Mouse (Mus musculus) Patski (cell line): ENCODE data around the gene Dync1i2. TPM values are rescaled to one million over a fixed set of nuclear protein-coding genes. Genes with fewer than 3 reads are reported as not detected.

ENCODE experiments used
- ATAC-seq: fragments of 100-300 bp; one replicate; pipeline ENCODE4 v1.8.0; 2021
- CTCF ChIA-PET: fragments of 350-600 bp; sonication (Branson Sonifier 250); formaldehyde crosslinking; loops from one replicate; lab custom pipeline; 2022; ENCODE audit warnings: inconsistent platforms; lab: Charles Lee
- POLR2A ChIA-PET: fragments of 350-600 bp; sonication (Branson Sonifier 250); formaldehyde crosslinking; loops from one replicate; lab custom pipeline; 2022; ENCODE audit warnings: antibody characterized with exemption, inconsistent platforms; lab: Charles Lee
- DNase-seq: peaks from one replicate; pipeline ENCODE4 v3.0.0-alpha.2; 2011; ENCODE audit warnings: low read depth, low spot score
- H3K27me3 ChIP-seq: fragments of 371-371 bp; one replicate; pipeline ENCODE4 v1.5.1; 2021
- CTCF ChIP-seq: fragments of 100-300 bp; IDR thresholded peaks from one replicate; pipeline ENCODE4 v1.5.1; 2021
- in situ Hi-C: fragments of 300-500 bp; cut with MboI; formaldehyde crosslinking; loops from 3 replicates; pipeline ENCODE4 v1.11.1; 2018; ENCODE audit warnings: low pct_unique_long_range_greater_than_20kb, mixed read lengths
- polyA plus RNA-seq: library from polyadenylated mRNA; unstranded; gene quantifications from one replicate; pipeline ENCODE4 v1.2.3, GENCODE M21; 2021

Gene Dync1i2
- polyA plus RNA-seq, 1 experiment from 2014 or later, result 178 TPM

GRCm38 (mm10) chr2:71293983-71294382, 82.5 kb downstream of the Dync1i2 start:
- DNase-seq (no peak), ATAC-seq (no peak)
- no peak for TF ChIP-seq CTCF
- in situ Hi-C loops, result no loop called here
- no peaks in the 10 kb centered on the region for H3K27me3 ChIP-seq
- POLR2A ChIA-PET, result interaction anchor here (0.9 kb wide), 1 partner anchor 9 kb away, joined by 7 read pairs; no protein-coding TSS in a partner anchor
- CTCF ChIA-PET, result interaction anchor here (2.0 to 2.7 kb wide), 3 partner anchors 9 to 14 kb away, joined by 7 to 13 read pairs (median 8); no protein-coding TSS in a partner anchor

- DNase-seq (no peak), ATAC-seq (no peak)
- ChIA-PET POLR2A (interaction anchor here (0.9 kb wide), 1 partner anchor 9 kb away, joined by 7 read pairs; no protein-coding TSS in a partner anchor), CTCF (interaction anchor here (2.0 to 2.7 kb wide), 3 partner anchors 8 to 14 kb away, joined by 7 to 13 read pairs (median 8); no protein-coding TSS in a partner anchor)
- no peaks in the 10 kb centered on the region for H3K27me3 ChIP-seq
- TF ChIP-seq CTCF, result no peak
- in situ Hi-C loops, result no loop called here
These were observed 83.0 kb downstream of the Dync1i2 start for GRCm38 (mm10) chr2:71294489-71294888.

- no peaks in the 10 kb centered on the region for H3K27me3 ChIP-seq
- TF ChIP-seq CTCF, result no peak
- CTCF ChIA-PET, result interaction anchor here (2.7 kb wide), 1 partner anchor 12 kb away, joined by 7 read pairs; no protein-coding TSS in a partner anchor
- DNase-seq (no peak), ATAC-seq (no peak)
- POLR2A ChIA-PET, result no interaction called here
- in situ Hi-C loops, result no loop called here
These were observed 84.3 kb downstream of the Dync1i2 start for GRCm38 (mm10) chr2:71295844-71296243.

- DNase-seq, result no peak
- in situ Hi-C loops, result no loop called here
These were observed 86.0 kb downstream of the Dync1i2 start for GRCm38 (mm10) chr2:71297501-71297900.

GRCm38 (mm10) chr2:71298729-71299128, 87.2 kb downstream of the Dync1i2 start:
- ChIA-PET POLR2A (no interaction called here), CTCF (no interaction called here)
- H3K27me3 ChIP-seq, result no peaks in the 10 kb centered on the region
- in situ Hi-C loops, result no loop called here
- DNase-seq (no peak), ATAC-seq (no peak)
- TF ChIP-seq CTCF, result no peak

More at GRCm38 (mm10) chr2:71297501-71297900, 86.0 kb downstream of the Dync1i2 start:
- CTCF ChIA-PET, result no interaction called here
- POLR2A ChIA-PET, result no interaction called here
- no peaks in the 10 kb centered on the region for H3K27me3 ChIP-seq
- TF ChIP-seq CTCF, result no peak
- no peak for ATAC-seq

- in situ Hi-C loops, result no loop called here
- DNase-seq (no peak), ATAC-seq (no peak)
- H3K27me3 ChIP-seq, result no peaks in the 10 kb centered on the region
- no peak for TF ChIP-seq CTCF
- ChIA-PET CTCF (interaction anchor here (1.9 kb wide), 1 partner anchor 9 kb away, joined by 13 read pairs; no protein-coding TSS in a partner anchor), POLR2A (interaction anchor here (0.6 to 0.9 kb wide), 2 partner anchors 9 to 10 kb away, joined by 4 to 6 read pairs; no protein-coding TSS in a partner anchor)
These were observed 90.7 kb downstream of the Dync1i2 start for GRCm38 (mm10) chr2:71302156-71302663.

GRCm38 (mm10) chr2:71303221-71303620, 91.7 kb downstream of the Dync1i2 start:
- ATAC-seq (no peak), DNase-seq (no peak)
- ChIA-PET CTCF (interaction anchor here (1.9 kb wide), 1 partner anchor 10 kb away, joined by 13 read pairs; no protein-coding TSS in a partner anchor), POLR2A (interaction anchor here (0.6 kb wide), 1 partner anchor 9 kb away, joined by 7 read pairs; no protein-coding TSS in a partner anchor)
- no peak for TF ChIP-seq CTCF
- in situ Hi-C loops, result no loop called here
- no peaks in the 10 kb centered on the region for H3K27me3 ChIP-seq

- CTCF ChIA-PET, result no interaction called here
- TF ChIP-seq CTCF, result no peak
- H3K27me3 ChIP-seq, result no peaks in the 10 kb centered on the region
- ATAC-seq, result no peak
- in situ Hi-C loops, result no loop called here
- POLR2A ChIA-PET, result no interaction called here
- DNase-seq, result no peak
These were observed 93.3 kb downstream of the Dync1i2 start for GRCm38 (mm10) chr2:71304821-71305220.

- in situ Hi-C loops, result no loop called here
- no peak for ATAC-seq
- DNase-seq, result no peak
- POLR2A ChIA-PET, result no interaction called here
- H3K27me3 ChIP-seq, result no peaks in the 10 kb centered on the region
- no peak for TF ChIP-seq CTCF
- CTCF ChIA-PET, result interaction anchor here (1.7 kb wide), 1 partner anchor 21 kb away, joined by 3 read pairs; no protein-coding TSS in a partner anchor
These were observed 94.9 kb downstream of the Dync1i2 start for GRCm38 (mm10) chr2:71306357-71306756.

- ChIA-PET POLR2A (interaction anchor here (1.0 kb wide), 1 partner anchor 133 kb away, joined by 3 read pairs; no protein-coding TSS in a partner anchor), CTCF (no interaction called here)
- no peak for TF ChIP-seq CTCF
- no peak for DNase-seq
- in situ Hi-C loops, result no loop called here
- no peaks in the 10 kb centered on the region for H3K27me3 ChIP-seq
- no peak for ATAC-seq
These were observed 98.2 kb downstream of the Dync1i2 start for GRCm38 (mm10) chr2:71309726-71310125.

GRCm38 (mm10) chr2:71312067-71312466, 100.6 kb downstream of the Dync1i2 start:
- no peaks in the 10 kb centered on the region for H3K27me3 ChIP-seq
- no peak for TF ChIP-seq CTCF
- CTCF ChIA-PET, result no interaction called here
- in situ Hi-C loops, result no loop called here
- DNase-seq (no peak), ATAC-seq (no peak)
- POLR2A ChIA-PET, result interaction anchor here (0.5 to 0.7 kb wide), 2 partner anchors 21 kb away, joined by 3 read pairs; no protein-coding TSS in a partner anchor

Other genes starting within 250 kb of the Dync1i2 start
- gene Dcaf17, start 156.4 kb upstream of the Dync1i2 start, polyA plus RNA-seq, result 11.1 TPM
- 12.6 TPM for gene Mettl8, start 156.1 kb upstream of the Dync1i2 start, polyA plus RNA-seq
- 0.05 TPM for gene Cybrd1, start 93.8 kb upstream of the Dync1i2 start, polyA plus RNA-seq
- 78.1 TPM for gene Slc25a12, start 156.0 kb downstream of the Dync1i2 start, polyA plus RNA-seq
- 66.8 TPM for gene Hat1, start 177.3 kb downstream of the Dync1i2 start, polyA plus RNA-seq
- gene Metap1d, start 241.6 kb downstream of the Dync1i2 start, polyA plus RNA-seq, result 39.8 TPM